Mouse (Mus musculus): ENCODE measurements around the gene Col23a1.

The Col23a1 gene

GRCm38 (mm10) chr11:51289564-51290041 lies at the start of gene Col23a1:
TSS of gene Col23a1 (plus strand) at chr11:51289920.
- peak; percentile 90 for DNase-seq (ENCODE audit: low spot score)

- no peak for DNase-seq (ENCODE audit: low spot score)
These were observed 46.8 kb upstream of the Col23a1 start for GRCm38 (mm10) chr11:51242897-51243296.

- DNase-seq (ENCODE audit: low spot score), result no peak
These were observed 32.7 kb upstream of the Col23a1 start for GRCm38 (mm10) chr11:51257006-51257405.

- DNase-seq (ENCODE audit: low spot score), result no peak
These were observed 28.0 kb upstream of the Col23a1 start, which contains the start of gene Clk4 for GRCm38 (mm10) chr11:51261680-51262219. TSS of gene Clk4 (plus strand) at chr11:51261730.

GRCm38 (mm10) chr11:51262342-51263285 lies 27.1 kb upstream of the Col23a1 start, which contains the start of gene BC049762:
TSS of gene BC049762 (minus strand) at chr11:51263046.
- DNase-seq (ENCODE audit: low spot score), result peak; percentile 99

GRCm38 (mm10) chr11:51263286-51263831 lies 26.4 kb upstream of the Col23a1 start:
- DNase-seq (ENCODE audit: low spot score), result no peak

- DNase-seq (ENCODE audit: low spot score), result peak; percentile 21
These were observed 25.4 kb upstream of the Col23a1 start for GRCm38 (mm10) chr11:51264352-51264751.

- DNase-seq (ENCODE audit: low spot score), result peak; percentile 75
These were observed 24.4 kb upstream of the Col23a1 start for GRCm38 (mm10) chr11:51265326-51265725.

- DNase-seq (ENCODE audit: low spot score), result no peak
These were observed 15.3 kb upstream of the Col23a1 start for GRCm38 (mm10) chr11:51274418-51274817.

GRCm38 (mm10) chr11:51290066-51290955 lies 591 bp downstream of the Col23a1 start:
- peak; percentile 80 for DNase-seq (ENCODE audit: low spot score)

GRCm38 (mm10) chr11:51293956-51294530 lies 4.3 kb downstream of the Col23a1 start:
- DNase-seq (ENCODE audit: low spot score), result no peak

- DNase-seq (ENCODE audit: low spot score), result no peak
These were observed 6.0 kb downstream of the Col23a1 start for GRCm38 (mm10) chr11:51295742-51296141.

- no peak for DNase-seq (ENCODE audit: low spot score)
These were observed 9.0 kb downstream of the Col23a1 start for GRCm38 (mm10) chr11:51298691-51299090.

GRCm38 (mm10) chr11:51302396-51302795 lies 12.7 kb downstream of the Col23a1 start:
- DNase-seq (ENCODE audit: low spot score), result no peak

GRCm38 (mm10) chr11:51303981-51304553 lies 14.3 kb downstream of the Col23a1 start:
- DNase-seq (ENCODE audit: low spot score), result no peak

- no peak for DNase-seq (ENCODE audit: low spot score)
These were observed 18.6 kb downstream of the Col23a1 start for GRCm38 (mm10) chr11:51308306-51308705.

- DNase-seq (ENCODE audit: low spot score), result no peak
These were observed 22.1 kb downstream of the Col23a1 start for GRCm38 (mm10) chr11:51311846-51312245.

- peak; percentile 85 for DNase-seq (ENCODE audit: low spot score)
These were observed 26.5 kb downstream of the Col23a1 start for GRCm38 (mm10) chr11:51315991-51316810.

GRCm38 (mm10) chr11:51320609-51321008 lies 30.9 kb downstream of the Col23a1 start:
- DNase-seq (ENCODE audit: low spot score), result no peak

- peak; percentile 47 for DNase-seq (ENCODE audit: low spot score)
These were observed 37.2 kb downstream of the Col23a1 start for GRCm38 (mm10) chr11:51326908-51327307.

Data from retina, embryonic 14.5 days (tissue).